Mouse (Mus musculus): Measurements from ENCODE around the gene Tnf. TPM values are rescaled to one million over a fixed set of nuclear protein-coding genes. Genes with fewer than 3 reads are reported as not detected.
A peak's percentile ranks its signal among the peaks of the same experiment; 100 is the strongest.

Gene Tnf
- total and polyA plus RNA-seq, 2 experiments from 2014 or later = 0.09 TPM; not detected in 1

GRCm38 (mm10) chr17:35163326-35164081, 38.3 kb downstream of the Tnf start:
- Histone ChIP-seq H3K4me2 (ENCODE audit: low read depth, low read length, poor library complexity, severe bottlenecking) (peak overlapping the region; percentile 85), H3K36me3 (ENCODE audit: insufficient read depth, low read length) (peaks cover 38% of the 10 kb centered on the region), H3K27me3 (ENCODE audit: insufficient read depth, low read length) (no peaks in the 10 kb centered on the region), H3K9me3 (ENCODE audit: low read length) (no peaks in the 10 kb centered on the region), H3K4me1 (ENCODE audit: insufficient read depth, low read length) (peaks cover 11% of the 10 kb centered on the region; the same call in 1 of the 2 replicates), H3K4me3 (ENCODE audit: low read depth, low read length) (peak overlapping the region; percentile 87), H3K9ac (replicated peaks; ENCODE audit: low read length, poor library complexity, severe bottlenecking) (peak overlapping the region; percentile 98), H3K27ac (ENCODE audit: low read depth, low read length) (peak overlapping the region; percentile 96)
- no peak for TF ChIP-seq CTCF (IDR thresholded peaks at IDR 0.05)
- DNase-seq (ENCODE audit: low spot score) (no peak), ATAC-seq (ENCODE audit: low FRiP score) (no peak)
- 5% methylated on average over 8 of the region's 8 CpGs for WGBS

DNA sequence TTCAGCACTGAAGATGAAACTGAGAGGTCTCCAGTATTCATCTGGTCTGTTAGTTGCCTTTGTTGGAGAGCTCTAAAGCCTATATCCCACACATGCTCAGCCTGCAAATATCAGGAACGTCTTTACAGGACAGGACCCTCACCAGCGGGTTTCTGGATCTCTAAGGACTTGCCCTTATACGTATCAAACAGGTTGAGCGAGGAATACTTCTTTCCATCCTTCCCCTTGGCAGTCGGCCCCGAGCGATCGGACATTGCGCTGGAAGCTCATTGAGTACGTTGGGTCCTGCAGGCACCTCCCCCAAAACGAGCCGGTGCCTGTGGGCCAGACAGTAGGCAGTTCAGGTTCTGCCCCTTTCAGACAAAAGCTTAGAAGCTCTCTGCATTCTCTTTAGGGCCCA, 39.1 kb downstream of the Tnf start:
- ATAC-seq (ENCODE audit: low FRiP score) = no peak
- no peak for DNase-seq (ENCODE audit: low spot score)
- WGBS = 24% methylated on average over 12 of the region's 12 CpGs
- peak overlapping the region; percentile 43; the same call in 1 of the 2 replicates for H3K27ac ChIP-seq (ENCODE audit: low read depth, low read length)
- H3K36me3 ChIP-seq (ENCODE audit: insufficient read depth, low read length) = peaks cover 45% of the 10 kb centered on the region
- peak overlapping the region; percentile 85 for H3K4me2 ChIP-seq (ENCODE audit: low read depth, low read length, poor library complexity, severe bottlenecking)
- TF ChIP-seq CTCF (IDR thresholded peaks at IDR 0.05) = no peak
- peak overlapping the region; percentile 98 for H3K9ac ChIP-seq (replicated peaks; ENCODE audit: low read length, poor library complexity, severe bottlenecking)
- H3K27me3 ChIP-seq (ENCODE audit: insufficient read depth, low read length) = no peaks in the 10 kb centered on the region
- H3K4me3 ChIP-seq (ENCODE audit: low read depth, low read length) = peak overlapping the region; percentile 87
- peaks cover 11% of the 10 kb centered on the region; the same call in 1 of the 2 replicates for H3K4me1 ChIP-seq (ENCODE audit: insufficient read depth, low read length)
- H3K9me3 ChIP-seq (ENCODE audit: low read length) = no peaks in the 10 kb centered on the region

- ATAC-seq (ENCODE audit: low FRiP score) = no peak
- Histone ChIP-seq H3K4me2 (ENCODE audit: low read depth, low read length, poor library complexity, severe bottlenecking) (peak overlapping the region; percentile 85), H3K36me3 (ENCODE audit: insufficient read depth, low read length) (peaks cover 51% of the 10 kb centered on the region), H3K27ac (ENCODE audit: low read depth, low read length) (no peak overlapping the region), H3K4me1 (ENCODE audit: insufficient read depth, low read length) (peaks cover 11% of the 10 kb centered on the region; the same call in 1 of the 2 replicates), H3K27me3 (ENCODE audit: insufficient read depth, low read length) (no peaks in the 10 kb centered on the region), H3K4me3 (ENCODE audit: low read depth, low read length) (peak overlapping the region; percentile 87; the same call in 1 of the 2 replicates), H3K9ac (replicated peaks; ENCODE audit: low read length, poor library complexity, severe bottlenecking) (peak overlapping the region; percentile 98; the same call in 1 of the 2 replicates), H3K9me3 (ENCODE audit: low read length) (no peaks in the 10 kb centered on the region)
- no peak for DNase-seq (ENCODE audit: low spot score)
- TF ChIP-seq CTCF (IDR thresholded peaks at IDR 0.05) = no peak
- 54% methylated on average over 14 of the region's 14 CpGs for WGBS
Measured at GRCm38 (mm10) chr17:35162121-35162520, 39.7 kb downstream of the Tnf start.

DNA sequence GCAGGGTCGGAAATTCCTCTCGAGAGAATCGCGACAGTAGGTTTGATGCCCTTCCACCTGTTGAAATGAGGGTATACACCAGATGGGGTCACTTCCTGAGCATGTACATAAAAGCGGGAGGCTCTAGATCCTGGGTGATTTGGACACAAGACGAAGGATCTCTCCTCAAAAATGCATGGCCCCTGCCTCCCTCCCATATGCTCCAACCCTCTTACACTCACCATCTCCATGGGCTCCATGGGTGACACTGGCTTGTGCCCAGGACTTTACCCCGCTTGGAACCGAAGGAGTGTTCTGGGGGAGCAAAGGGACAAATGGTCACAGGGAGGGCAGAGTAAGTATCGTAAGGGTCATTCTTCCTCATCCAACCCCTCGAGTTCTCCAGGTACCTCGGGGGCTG, 40.4 kb downstream of the Tnf start:
- no peak for TF ChIP-seq CTCF (IDR thresholded peaks at IDR 0.05)
- H3K4me3 ChIP-seq (ENCODE audit: low read depth, low read length) = no peak overlapping the region; the same call in 1 of the 2 replicates
- peaks cover 58% of the 10 kb centered on the region for H3K36me3 ChIP-seq (ENCODE audit: insufficient read depth, low read length)
- H3K27me3 ChIP-seq (ENCODE audit: insufficient read depth, low read length) = no peaks in the 10 kb centered on the region
- H3K4me2 ChIP-seq (ENCODE audit: low read depth, low read length, poor library complexity, severe bottlenecking) = no peak overlapping the region
- WGBS = 80% methylated on average over 11 of the region's 11 CpGs
- H3K9ac ChIP-seq (replicated peaks; ENCODE audit: low read length, poor library complexity, severe bottlenecking) = no peak overlapping the region
- DNase-seq (ENCODE audit: low spot score) (no peak), ATAC-seq (ENCODE audit: low FRiP score) (no peak)
- H3K27ac ChIP-seq (ENCODE audit: low read depth, low read length) = no peak overlapping the region
- no peaks in the 10 kb centered on the region for H3K9me3 ChIP-seq (ENCODE audit: low read length)
- peaks cover 10% of the 10 kb centered on the region; the same call in 1 of the 2 replicates for H3K4me1 ChIP-seq (ENCODE audit: insufficient read depth, low read length)

DNA sequence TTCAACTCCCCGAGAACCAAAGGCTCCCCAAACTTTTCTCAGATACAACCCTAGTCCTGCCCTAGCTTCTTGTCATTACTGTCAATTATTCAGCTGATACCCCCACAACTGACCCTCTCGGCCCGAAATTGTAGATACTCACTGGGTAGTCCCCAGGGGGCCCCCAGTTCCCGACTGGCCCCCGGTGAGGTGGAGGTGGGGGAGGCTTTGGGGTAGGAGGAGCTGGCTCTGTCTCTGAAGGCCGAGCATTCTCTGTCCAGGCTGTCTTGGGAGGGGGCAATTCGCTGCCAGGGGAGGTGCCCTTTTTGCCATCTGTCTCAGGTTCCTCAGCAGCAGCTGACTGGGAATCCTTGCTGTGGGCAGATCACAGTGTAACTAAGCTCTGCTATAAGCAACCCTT, 42.2 kb downstream of the Tnf start:
- H3K4me2 ChIP-seq (ENCODE audit: low read depth, low read length, poor library complexity, severe bottlenecking) = no peak overlapping the region
- H3K4me1 ChIP-seq (ENCODE audit: insufficient read depth, low read length) = peaks cover 8% of the 10 kb centered on the region; the same call in 1 of the 2 replicates
- no peak overlapping the region for H3K27ac ChIP-seq (ENCODE audit: low read depth, low read length)
- H3K36me3 ChIP-seq (ENCODE audit: insufficient read depth, low read length) = peaks cover 75% of the 10 kb centered on the region
- no peak overlapping the region for H3K9ac ChIP-seq (replicated peaks; ENCODE audit: low read length, poor library complexity, severe bottlenecking)
- no peaks in the 10 kb centered on the region for H3K27me3 ChIP-seq (ENCODE audit: insufficient read depth, low read length)
- no peak for ATAC-seq (ENCODE audit: low FRiP score)
- no peak for DNase-seq (ENCODE audit: low spot score)
- 82% methylated on average over 7 of the region's 7 CpGs for WGBS
- no peaks in the 10 kb centered on the region for H3K9me3 ChIP-seq (ENCODE audit: low read length)
- no peak for TF ChIP-seq CTCF (IDR thresholded peaks at IDR 0.05)
- H3K4me3 ChIP-seq (ENCODE audit: low read depth, low read length) = no peak overlapping the region

All from midbrain, postnatal 0 days (tissue).